Mouse (Mus musculus): ENCODE measurements around the gene Gucy2d.

DNA sequence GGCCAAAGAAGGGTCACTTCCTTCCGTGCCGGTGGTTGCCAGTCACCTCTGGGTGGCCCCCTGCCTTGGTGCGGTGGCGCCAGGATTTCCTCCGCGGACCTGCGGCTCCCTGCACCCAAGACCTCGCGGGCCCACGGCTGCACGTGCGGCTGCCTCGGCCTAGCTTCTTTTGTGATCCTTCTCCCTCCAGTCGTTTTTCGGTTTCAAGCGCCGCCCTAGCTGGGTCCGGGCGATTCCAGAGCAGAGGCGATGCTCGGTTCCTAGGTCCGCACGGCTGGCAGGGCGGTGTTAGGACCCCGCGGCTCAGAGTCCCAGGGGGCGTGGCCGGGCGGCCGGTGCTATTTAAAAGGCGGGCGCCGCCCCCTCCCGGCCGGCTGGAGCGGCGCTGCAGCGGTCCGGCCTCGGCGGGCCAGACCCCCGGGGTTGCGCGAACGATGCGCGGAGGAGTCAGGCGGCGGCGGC lies 49.4 kb downstream of the Gucy2d start:
- TF ChIP-seq CTCF (IDR thresholded peaks at IDR 0.05; ENCODE audit: low read depth) (0 out of 2 replicates have a peak, but pooled peaks have one; percentile 20), EP300 (IDR thresholded peaks at IDR 0.05; ENCODE audit: low read depth) (no peak)
